Mouse (Mus musculus): ENCODE data around the gene Sorl1. TPM values are rescaled to one million over a fixed set of nuclear protein-coding genes. Genes with fewer than 3 reads are reported as not detected.
"Not testable (repeated sequence)": the region's sequence is repeated elsewhere in the genome, so short reads cannot be mapped to it uniquely, and the experiment has no call there.

Gene Sorl1
- total RNA-seq, 2 experiments from 2014 or later: 9.6 to 12.9 TPM

- DNase-seq (ENCODE audit: low spot score in 2 of 2): no peak
These were observed 26.9 kb downstream of the Sorl1 start for GRCm38 (mm10) chr9:42097006-42097730.

GRCm38 (mm10) chr9:42094752-42095151, 29.3 kb downstream of the Sorl1 start:
- no peak for DNase-seq (ENCODE audit: low spot score in 2 of 2)

GRCm38 (mm10) chr9:42094028-42094551, 30.0 kb downstream of the Sorl1 start:
- no peak for DNase-seq (ENCODE audit: low spot score in 2 of 2)

GRCm38 (mm10) chr9:42092749-42093148, 31.3 kb downstream of the Sorl1 start:
- DNase-seq (ENCODE audit: low spot score in 2 of 2): no peak

DNA sequence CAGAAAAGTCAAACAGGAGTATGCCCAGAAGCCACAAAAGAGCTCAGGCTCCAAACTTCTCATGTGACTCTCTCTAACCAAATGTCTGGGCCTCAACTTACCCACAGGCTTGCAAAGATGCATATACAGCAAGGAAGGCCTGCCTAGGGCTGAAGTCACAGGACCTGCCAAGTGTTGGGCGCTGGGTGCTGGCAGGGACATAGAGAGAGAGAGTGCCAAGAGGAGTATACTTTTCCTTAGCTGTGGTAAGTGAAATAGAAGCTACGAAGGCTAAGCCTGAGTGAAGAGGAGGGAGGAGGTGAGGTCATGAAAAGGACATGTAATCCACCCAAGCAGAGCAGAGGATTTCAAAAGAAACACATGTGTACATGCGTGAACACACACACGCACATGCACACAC, 32.5 kb downstream of the Sorl1 start:
- no peak for DNase-seq (ENCODE audit: low spot score in 2 of 2)

DNA sequence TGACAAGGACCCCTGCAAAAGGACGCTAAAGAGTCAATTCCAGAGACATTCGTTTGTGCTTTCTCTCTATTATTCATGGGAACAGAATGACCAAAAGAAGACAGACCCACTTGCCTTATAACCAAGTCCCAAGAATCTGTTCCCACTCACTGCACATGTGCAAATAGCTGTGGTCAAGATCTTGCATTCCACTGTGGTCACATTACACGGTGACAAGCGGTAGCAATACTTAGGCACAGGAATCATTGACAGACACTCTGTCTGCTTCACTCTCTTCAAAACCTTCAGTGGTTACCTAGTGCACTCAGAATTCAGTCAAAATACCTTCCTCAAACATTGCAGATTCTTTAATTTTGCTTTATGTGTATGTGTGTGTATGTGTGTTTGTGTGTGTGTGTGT, 36.2 kb downstream of the Sorl1 start:
- DNase-seq (ENCODE audit: low spot score in 2 of 2): no peak

GRCm38 (mm10) chr9:42085970-42086369, 38.1 kb downstream of the Sorl1 start:
- no peak for DNase-seq (ENCODE audit: low spot score in 2 of 2)

GRCm38 (mm10) chr9:42083661-42084067, 40.4 kb downstream of the Sorl1 start:
- DNase-seq (ENCODE audit: low spot score in 2 of 2): no peak

GRCm38 (mm10) chr9:42081681-42082530, 42.2 kb downstream of the Sorl1 start:
- no peak for DNase-seq (ENCODE audit: low spot score in 2 of 2)

DNA sequence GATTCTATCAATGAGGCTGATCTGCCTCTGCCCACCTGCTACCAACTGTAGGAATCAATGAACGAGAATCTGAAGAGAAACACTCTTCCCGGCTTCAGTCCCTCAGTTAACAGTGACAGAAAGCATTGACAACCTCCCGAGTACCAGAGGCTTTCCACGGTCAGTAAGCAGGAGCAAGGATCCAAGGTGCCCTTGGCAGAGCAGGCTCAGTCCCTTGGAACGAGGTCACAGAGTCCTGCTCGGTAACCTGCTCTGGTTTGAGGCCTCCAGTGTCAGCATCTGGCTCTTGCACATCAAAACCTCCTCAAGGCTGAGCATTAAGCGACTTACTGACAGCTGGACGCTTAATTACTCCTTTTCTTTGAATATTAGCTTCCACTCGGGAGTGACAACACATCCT, 43.4 kb downstream of the Sorl1 start:
- DNase-seq (ENCODE audit: low spot score in 2 of 2): no peak

GRCm38 (mm10) chr9:42077112-42077845, 46.8 kb downstream of the Sorl1 start:
- DNase-seq (ENCODE audit: low spot score in 2 of 2): no peak

DNA sequence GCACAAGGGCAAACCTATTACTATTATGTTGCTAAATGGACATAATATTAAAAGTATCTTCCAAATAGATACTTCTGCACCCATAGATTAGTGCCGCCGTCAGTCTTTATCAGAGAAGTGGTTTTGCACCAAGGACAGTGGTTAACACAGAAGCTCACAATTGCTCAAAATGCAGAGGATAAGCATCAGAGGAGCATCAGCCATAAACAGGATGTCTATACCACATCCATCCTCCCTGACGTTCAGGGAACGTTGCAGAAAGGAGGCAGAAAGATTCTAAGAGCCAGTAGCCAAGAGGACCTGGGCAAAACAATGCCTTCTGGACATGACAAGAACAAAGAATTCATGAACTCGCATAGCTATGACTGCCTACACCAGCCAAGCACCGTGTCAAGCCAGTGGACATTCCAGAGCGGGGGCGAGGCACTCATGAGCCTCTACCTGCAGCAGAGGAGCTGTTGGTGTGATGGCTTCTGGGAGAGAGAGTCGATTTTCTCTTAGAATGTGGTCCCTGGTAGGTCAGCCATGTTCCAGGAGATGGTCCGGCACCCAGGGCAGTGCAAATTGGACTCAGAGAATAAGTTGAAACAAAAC, 47.7 kb downstream of the Sorl1 start:
- DNase-seq (ENCODE audit: low spot score in 2 of 2): no peak

- no peak for DNase-seq (ENCODE audit: low spot score in 2 of 2)
These were observed 48.9 kb downstream of the Sorl1 start for GRCm38 (mm10) chr9:42075241-42075640.

DNA sequence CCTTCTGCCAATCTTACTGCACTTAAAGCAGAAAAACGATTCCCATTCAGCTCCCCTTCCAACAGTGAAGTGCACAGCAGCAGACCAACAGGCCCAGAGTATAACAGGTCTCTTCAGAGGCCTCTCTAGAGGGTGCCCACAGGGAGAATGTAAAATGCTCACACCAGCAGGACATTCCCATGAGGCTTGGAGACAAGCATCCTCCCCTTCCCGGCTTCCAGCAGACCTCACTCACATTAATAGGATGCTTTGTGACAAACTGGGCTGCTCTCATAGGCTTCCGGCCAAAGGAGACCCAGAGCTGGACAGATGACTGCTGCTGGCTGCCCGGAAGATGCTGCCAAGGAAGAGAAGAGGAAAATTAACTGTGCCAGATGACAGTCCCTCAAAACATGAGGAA, 52.1 kb downstream of the Sorl1 start:
- DNase-seq (ENCODE audit: low spot score in 2 of 2): no peak

GRCm38 (mm10) chr9:42070856-42071255, 53.2 kb downstream of the Sorl1 start:
- no peak for DNase-seq (ENCODE audit: low spot score in 2 of 2)

- DNase-seq (ENCODE audit: low spot score in 2 of 2): no peak
These were observed 54.6 kb downstream of the Sorl1 start for GRCm38 (mm10) chr9:42069471-42069870.

- no peak for DNase-seq (ENCODE audit: low spot score in 2 of 2)
These were observed 56.1 kb downstream of the Sorl1 start for GRCm38 (mm10) chr9:42067950-42068349.

DNA sequence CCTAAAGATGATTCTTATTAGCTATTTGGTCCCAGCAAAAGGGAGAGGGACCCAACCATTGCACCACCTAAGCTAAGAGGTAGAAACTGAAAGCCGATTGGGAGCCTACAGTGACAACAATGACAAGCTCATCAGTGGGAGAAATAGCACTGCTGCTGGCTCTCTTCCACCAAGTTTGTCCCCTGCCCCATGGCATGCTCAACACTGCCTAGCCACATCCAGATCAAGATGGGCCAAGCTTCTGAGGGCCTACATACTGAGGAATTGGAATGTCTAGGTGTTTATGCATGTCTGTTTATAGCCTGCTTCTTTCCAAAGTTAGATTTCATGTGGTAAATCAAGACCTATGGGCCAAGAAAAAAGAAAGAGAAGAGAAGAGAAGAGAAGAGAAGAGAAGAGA, 58.3 kb downstream of the Sorl1 start:
- DNase-seq (ENCODE audit: low spot score in 2 of 2): no peak

DNA sequence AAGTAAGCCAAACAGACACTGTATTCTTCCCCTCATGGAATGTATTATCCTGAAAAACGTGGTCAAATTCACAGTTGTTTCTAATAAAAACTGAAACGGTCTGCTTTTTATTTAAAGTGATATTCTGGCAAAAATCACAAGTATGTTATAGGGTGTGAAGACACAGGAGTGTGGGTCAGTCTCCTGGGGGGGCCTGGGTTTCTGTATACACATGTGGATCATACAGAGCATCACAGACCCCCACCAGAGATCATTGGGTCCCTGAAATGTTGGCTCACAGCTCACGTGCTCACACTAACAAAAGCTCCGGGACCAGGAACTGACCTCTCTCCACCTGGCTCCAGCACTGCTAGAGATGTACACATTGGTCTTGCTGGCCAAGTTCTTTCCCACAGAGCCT, 60.7 kb downstream of the Sorl1 start:
- DNase-seq (ENCODE audit: low spot score in 2 of 2): no peak

- peak in 1 of 2 experiments; percentile 27 for DNase-seq (ENCODE audit: low spot score in 2 of 2)
These were observed 61.8 kb downstream of the Sorl1 start for GRCm38 (mm10) chr9:42062269-42062668.

DNA sequence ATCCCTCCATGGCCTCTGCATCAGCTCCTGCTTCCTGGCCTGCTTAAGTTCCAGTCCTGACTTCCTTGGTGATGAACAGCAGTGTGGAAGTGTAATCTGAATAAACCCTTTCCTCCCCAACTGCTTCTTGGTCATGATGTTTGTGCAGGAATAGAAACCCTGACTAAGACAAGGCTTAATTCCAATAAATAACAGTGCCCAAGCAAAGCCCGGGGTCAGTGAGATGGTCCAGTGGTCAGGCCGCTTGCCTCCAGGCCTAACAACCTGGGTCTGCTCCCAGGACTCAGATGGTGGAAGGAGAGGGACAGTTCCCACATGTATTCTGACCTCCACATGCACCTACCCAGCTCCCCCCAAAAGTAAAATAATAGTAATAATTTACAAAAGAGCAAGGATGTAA, 65.1 kb downstream of the Sorl1 start:
- not testable (repeated sequence) for DNase-seq (ENCODE audit: low spot score in 2 of 2)
